Comparison of ENCODE assay signal across 14 mouse cellular contexts in the genomic region with DNA sequence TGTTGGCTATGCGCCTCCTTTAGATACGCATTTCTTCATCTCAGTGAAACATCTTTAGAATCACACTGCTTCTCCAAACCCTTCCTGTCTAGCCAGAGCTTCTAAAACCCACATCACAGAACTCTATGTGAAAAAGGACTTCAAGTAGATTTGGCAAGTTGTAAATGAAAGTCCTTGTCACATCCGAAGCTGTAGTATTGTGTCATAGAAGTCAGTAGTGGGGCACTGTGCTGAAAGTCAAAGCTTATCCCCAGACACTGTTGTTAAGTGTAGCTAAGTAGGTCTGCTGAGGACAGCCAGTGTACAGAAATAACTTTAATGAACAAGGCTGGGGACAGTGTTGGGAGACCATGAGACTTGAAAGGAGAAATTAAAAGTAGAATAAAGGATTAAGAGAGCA.
DNase-seq lines count a peak whose midpoint lies in the region; ATAC-seq and TF ChIP-seq lines count a peak whose summit lies in the region.
"Had no signal": no experiment of that assay in that cellular context is flagged by ENCODE, and none has a peak within 500 bp of the region (broad histone marks: within the 10 kb centered on the region; RNA-seq: fewer than 3 reads in every experiment).

No protein-coding gene starts in this region.

- DNase-seq in gastrocnemius, adult 2 months, result no peak
- no peak for DNase-seq in gastrocnemius, postnatal 4 days (ENCODE audit: low spot score in 2 of 2)
- no peak for DNase-seq in hindbrain, postnatal 0 days (ENCODE audit: low spot score)
- DNase-seq in hindbrain, embryonic 14.5 days (ENCODE audit: low spot score), result no peak
- DNase-seq in T-cell, adult 2 months (ENCODE audit: low spot score), result peak; percentile 42
- peak; percentile 31 for DNase-seq in gonadal fat pad, adult 2 months (ENCODE audit: low read depth)
- no peak for DNase-seq in testis, postnatal 14 days (ENCODE audit: low spot score)
- DNase-seq in right cerebral cortex, postnatal 10 days (ENCODE audit: low spot score in 2 of 2), result no peak
- DNase-seq: adrenal gland, adult 8-10 months; lung, embryonic 14.5 days had no signal

- no peak overlapping the region for H3K4me2 ChIP-seq in hindbrain, postnatal 0 days (ENCODE audit: low read depth, low read length)
- no peak overlapping the region for H3K4me2 ChIP-seq in hindbrain, embryonic 14.5 days (replicated peaks)
- H3K4me2 ChIP-seq: heart, embryonic 15.5 days; lung, embryonic 14.5 days had no signal

- no peak overlapping the region for H3K9ac ChIP-seq in hindbrain, postnatal 0 days (replicated peaks; ENCODE audit: low read length)
- no peak overlapping the region for H3K9ac ChIP-seq in hindbrain, embryonic 14.5 days
- H3K9ac ChIP-seq: heart, embryonic 15.5 days; lung, embryonic 14.5 days had no signal

- H3K4me3 ChIP-seq in gastrocnemius, adult 2 months, result peak overlapping the region; percentile 43
- H3K4me3 ChIP-seq in hindbrain, postnatal 0 days (ENCODE audit: low read length), result no peak overlapping the region
- H3K4me3 ChIP-seq in hindbrain, embryonic 14.5 days (replicated peaks; ENCODE audit: low read length), result no peak overlapping the region
- H3K4me3 ChIP-seq: erythroblast, embryonic 14.5 days; heart, embryonic 15.5 days; myocyte had no signal

- peak; percentile 53; the same call in 1 of the 2 replicates for ATAC-seq in hindbrain, postnatal 0 days
- ATAC-seq in hindbrain, embryonic 14.5 days (ENCODE audit: low FRiP score), result no peak
- ATAC-seq: intestine, postnatal 0 days had no signal

- H3K27ac ChIP-seq in gastrocnemius, adult 2 months, result peak overlapping the region; percentile 83
- H3K27ac ChIP-seq in hindbrain, postnatal 0 days, result no peak overlapping the region
- H3K27ac ChIP-seq in hindbrain, embryonic 14.5 days, result no peak overlapping the region
- H3K27ac ChIP-seq: heart, embryonic 15.5 days had no signal

- no peaks in the 10 kb centered on the region for H3K36me3 ChIP-seq in hindbrain, postnatal 0 days (ENCODE audit: insufficient read depth, low read length)
- H3K36me3 ChIP-seq in hindbrain, embryonic 14.5 days (replicated peaks; ENCODE audit: control insufficient read depth, insufficient read depth), result no peaks in the 10 kb centered on the region; the same call in 1 of the 2 replicates
- H3K36me3 ChIP-seq: heart, embryonic 15.5 days had no signal

- intact Hi-C loops in gastrocnemius, adult 2 months (cut with DNase I), result loop anchor here (5.0 kb wide), 1 partner anchor 143 kb away; no protein-coding TSS in a partner anchor

- no peaks in the 10 kb centered on the region for H3K27me3 ChIP-seq in hindbrain, postnatal 0 days (ENCODE audit: insufficient read depth, low read length)
- no peaks in the 10 kb centered on the region for H3K27me3 ChIP-seq in hindbrain, embryonic 14.5 days (ENCODE audit: control insufficient read depth, insufficient read depth, low read length)

- 62% methylated on average over 3 of the region's 3 CpGs for WGBS in hindbrain, postnatal 0 days
- 76% methylated on average over 3 of the region's 3 CpGs for WGBS in hindbrain, embryonic 14.5 days

- no peaks in the 10 kb centered on the region for H3K9me3 ChIP-seq in hindbrain, postnatal 0 days (ENCODE audit: low read length)
- no peaks in the 10 kb centered on the region for H3K9me3 ChIP-seq in hindbrain, embryonic 14.5 days (ENCODE audit: control insufficient read depth, low read length)
- H3K9me3 ChIP-seq: heart, embryonic 15.5 days had no signal

- peaks cover 22% of the 10 kb centered on the region for H3K4me1 ChIP-seq in hindbrain, postnatal 0 days (ENCODE audit: insufficient read depth, low read length)
- peaks cover 40% of the 10 kb centered on the region for H3K4me1 ChIP-seq in hindbrain, embryonic 14.5 days (replicated peaks; ENCODE audit: control insufficient read depth, insufficient read depth, low read length)

- no peak for TF ChIP-seq CTCF in gastrocnemius, adult 2 months (IDR thresholded peaks at IDR 0.05)
- no peak for TF ChIP-seq CTCF in hindbrain, postnatal 0 days (IDR thresholded peaks at IDR 0.05; ENCODE audit: low read depth)

Comparison
In these comparisons a context has a peak if more than half of its experiments do, and no peak if none do; other contexts are left out.
1. DNase-seq: peak in T-cell, adult 2 months (single experiment) and gonadal fat pad, adult 2 months (single experiment); none in gastrocnemius, adult 2 months (single experiment), gastrocnemius, postnatal 4 days (0 of 2), hindbrain, postnatal 0 days (single experiment), hindbrain, embryonic 14.5 days (single experiment), testis, postnatal 14 days (single experiment) and right cerebral cortex, postnatal 10 days (0 of 2).